Mouse (Mus musculus) left cerebral cortex, postnatal 14 days (tissue): Measurements from ENCODE around the gene Gpr61. TPM values are rescaled to one million over a fixed set of nuclear protein-coding genes. Genes with fewer than 3 reads are reported as not detected.

Source experiments
- total RNA-seq, 2 experiments: library from RNA; stranded (reverse); gene quantifications; 2 replicates each; pipeline ENCODE4 v1.2.3; 2021

Gene Gpr61
- total RNA-seq, 2 experiments from 2014 or later: 19.7 to 21.0 TPM

Other genes with a start within 250 kb of the Gpr61 start
- 10 to 100 TPM; 66.3 to 66.4 TPM for gene Gstm7, start 223.1 kb downstream of the Gpr61 start, total RNA-seq
- 1 to 10 TPM; 3.4 to 3.8 TPM for gene Gstm6, start 211.1 kb downstream of the Gpr61 start, total RNA-seq
- gene Gstm3, start 185.6 kb downstream of the Gpr61 start, total RNA-seq: not detected
- 1 to 10 TPM; 3.3 TPM for gene Gstm2, start 168.4 kb downstream of the Gpr61 start, total RNA-seq
- gene Gstm1, start 136.9 kb downstream of the Gpr61 start, total RNA-seq: 10 to 100 TPM; 66.2 to 73.0 TPM
- gene Gstm4, start 110.0 kb downstream of the Gpr61 start, total RNA-seq: 10 to 100 TPM; 10.4 to 12.1 TPM
- 10 to 100 TPM; 43.3 to 50.8 TPM for gene Ampd2, start 68.2 kb downstream of the Gpr61 start, total RNA-seq
- not detected for gene Gnat2, start 62.1 kb downstream of the Gpr61 start, total RNA-seq
- 10 to 100 TPM; 31.1 to 34.1 TPM for gene Gnai3, start 8.7 kb downstream of the Gpr61 start, total RNA-seq
- 10 to 100 TPM; 55.3 to 57.7 TPM for gene Amigo1, start 31.5 kb upstream of the Gpr61 start, total RNA-seq
- gene Cyb561d1, start 46.3 kb upstream of the Gpr61 start, total RNA-seq: 10 to 100 TPM; 13.7 to 14.7 TPM
- gene Atxn7l2, start 56.1 kb upstream of the Gpr61 start, total RNA-seq: 10 to 100 TPM; 22.5 to 23.0 TPM
- 1 to 10 TPM; 1.1 to 1.3 TPM for gene Sypl2, start 71.8 kb upstream of the Gpr61 start, total RNA-seq
- 10 to 100 TPM; 83.4 to 89.6 TPM for gene Psma5, start 102.0 kb upstream of the Gpr61 start, total RNA-seq
- gene Sort1, start 129.2 kb upstream of the Gpr61 start, total RNA-seq: 100 to 1,000 TPM; 245 to 264 TPM
- gene Mybphl, start 210.0 kb upstream of the Gpr61 start, total RNA-seq: under 1 TPM in 1 of 2 experiments, not detected in 1; 0.55 TPM
- gene Psrc1, start 229.0 kb upstream of the Gpr61 start, total RNA-seq: 10 to 100 TPM; 14.7 to 15.8 TPM